Mouse (Mus musculus): ENCODE measurements around the gene A730049H05Rik.

DNA sequence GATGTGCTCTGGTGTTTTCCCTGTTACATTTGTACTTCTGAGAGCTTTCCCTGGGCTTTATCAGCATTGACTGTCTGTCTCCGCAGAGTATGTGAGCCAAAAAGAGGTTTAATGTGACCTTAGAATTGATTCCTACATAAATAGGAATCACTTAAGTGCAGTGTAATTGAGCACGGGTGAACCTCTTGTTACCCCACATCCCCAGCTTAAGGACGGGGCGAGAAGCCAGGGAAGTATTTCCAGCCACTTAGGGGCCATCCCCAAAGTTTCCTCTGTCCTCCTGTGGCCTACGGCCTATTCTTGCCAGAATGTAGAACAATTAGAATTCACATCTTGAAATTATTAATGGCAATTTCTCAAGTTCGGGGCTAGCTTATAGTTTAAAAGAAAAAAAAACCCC lies 22.5 kb upstream of the A730049H05Rik start:
- TF ChIP-seq POLR2A (IDR thresholded peaks at IDR 0.05; ENCODE audit: insufficient read depth, low read depth, low read length) (no peak), CTCF (IDR thresholded peaks at IDR 0.05; ENCODE audit: insufficient read depth, low read depth, low read length) (no peak)
